Mouse (Mus musculus) liver, adult 2 months (tissue): ENCODE results near the gene Aff3. TPM values are rescaled to one million over a fixed set of nuclear protein-coding genes. Genes with fewer than 3 reads are reported as not detected.

Experiments
- DNase-seq: peaks from one replicate; pipeline ENCODE4 v3.0.0-alpha.2; 2011; ENCODE audit warnings: low read depth, low spot score; ENCODE audit errors: extremely low read depth
- H3K27ac ChIP-seq: fragments of 200-500 bp; replicated peaks from 2 replicates; pipeline ENCODE4 v1.5.1; 2012; ENCODE audit warnings: low read depth, mild to moderate bottlenecking, control low read depth, inconsistent platforms, low read length; ENCODE audit not compliant: insufficient read depth
- H3K27me3 ChIP-seq: fragments of 200-500 bp; 2 replicates; pipeline ENCODE4 v1.6.1; 2012; ENCODE audit warnings: mild to moderate bottlenecking, moderate library complexity, low read length, inconsistent platforms; ENCODE audit not compliant: control insufficient read depth, insufficient read depth
- H3K36me3 ChIP-seq: fragments of 200-500 bp; 2 replicates; pipeline ENCODE4 v1.6.1; 2012; ENCODE audit warnings: low read length, inconsistent platforms; ENCODE audit not compliant: control insufficient read depth, insufficient read depth
- H3K4me1 ChIP-seq: fragments of 200-500 bp; 2 replicates; pipeline ENCODE4 v1.6.1; 2011; ENCODE audit warnings: low read length; ENCODE audit not compliant: control insufficient read depth, insufficient read depth
- H3K4me3 ChIP-seq: fragments of 200-500 bp; 2 replicates; pipeline ENCODE4 v1.5.1; 2011; ENCODE audit warnings: low read depth, mild to moderate bottlenecking, control low read depth, low read length, moderate library complexity; ENCODE audit not compliant: insufficient read depth
- H3K79me2 ChIP-seq: fragments of 200-500 bp; 2 replicates; pipeline ENCODE4 v1.6.1; 2012; ENCODE audit warnings: inconsistent platforms, mild to moderate bottlenecking, low read length, moderate library complexity; ENCODE audit not compliant: control insufficient read depth, insufficient read depth
- H3K9ac ChIP-seq: fragments of 200-500 bp; 2 replicates; pipeline ENCODE4 v1.6.1; 2012; ENCODE audit warnings: low read depth, mild to moderate bottlenecking, control low read depth, inconsistent platforms, low read length
- CTCF ChIP-seq: fragments of 200-500 bp; IDR thresholded peaks from 2 replicates; pipeline ENCODE4 v1.5.1; 2011; ENCODE audit warnings: low read depth, low read length, control low read depth
- POLR2A ChIP-seq: fragments of 200-500 bp; IDR thresholded peaks from 2 replicates; pipeline ENCODE4 v1.6.1; 2011; ENCODE audit warnings: low read length, control low read depth; ENCODE audit not compliant: insufficient read depth; ENCODE audit errors: extremely low read depth
- WGBS: fragments of 180-500 bp; shearing (Covaris S2); methylation state at CpG from one replicate; pipeline ENCODE4 v1.1.7; 2018; 5-methylcytosine and 5-hydroxymethylcytosine counted together
- polyA plus RNA-seq: library from polyadenylated mRNA; depleted of rRNA; stranded (reverse); fragments of >200 nt; gene quantifications from 2 replicates; pipeline ENCODE4 v1.2.3, GENCODE M21; 2012
- total RNA-seq: library from RNA; depleted of rRNA; stranded (reverse); fragments of >200 nt; gene quantifications from 2 replicates; pipeline ENCODE4 v1.2.3, GENCODE M21; 2014

The Aff3 gene
- total and polyA plus RNA-seq, 2 experiments, result 0.18 to 0.28 TPM

- H3K27ac ChIP-seq, result no peak overlapping the region
- peak overlapping the region; percentile 64 for H3K9ac ChIP-seq
- 9% methylated on average over 105 of the region's 133 CpGs for WGBS
- H3K36me3 ChIP-seq, result no peaks in the 10 kb centered on the region
- H3K4me3 ChIP-seq, result peak overlapping the region; percentile 52
- H3K27me3 ChIP-seq, result peaks cover 18% of the 10 kb centered on the region
- no peaks in the 10 kb centered on the region for H3K4me1 ChIP-seq
- no peak for TF ChIP-seq CTCF
- TF ChIP-seq POLR2A, result no peak
- H3K79me2 ChIP-seq, result no peaks in the 10 kb centered on the region
- no peak for DNase-seq
These were observed 37.8 kb downstream of the Aff3 start for GRCm38 (mm10) chr1:38626739-38627661.

GRCm38 (mm10) chr1:38626388-38626738 is 38.4 kb downstream of the Aff3 start:
- H3K9ac ChIP-seq, result no peak overlapping the region
- 8% methylated on average over 10 of the region's 10 CpGs for WGBS
- TF ChIP-seq POLR2A (no peak), CTCF (no peak)
- DNase-seq, result no peak
- H3K36me3 ChIP-seq, result no peaks in the 10 kb centered on the region
- peaks cover 18% of the 10 kb centered on the region for H3K27me3 ChIP-seq
- no peaks in the 10 kb centered on the region for H3K4me1 ChIP-seq
- H3K4me3 ChIP-seq, result peak overlapping the region; percentile 52; the same call in 1 of the 2 replicates
- no peak overlapping the region for H3K27ac ChIP-seq
- H3K79me2 ChIP-seq, result no peaks in the 10 kb centered on the region

- 55% methylated on average over 4 of the region's 4 CpGs for WGBS
- Histone ChIP-seq H3K79me2 (no peaks in the 10 kb centered on the region), H3K27me3 (peaks cover 6% of the 10 kb centered on the region), H3K4me1 (no peaks in the 10 kb centered on the region), H3K27ac (no peak overlapping the region), H3K9ac (no peak overlapping the region), H3K4me3 (no peak overlapping the region), H3K36me3 (no peaks in the 10 kb centered on the region)
- no peak for TF ChIP-seq CTCF
- TF ChIP-seq POLR2A, result no peak
- no peak for DNase-seq
These were observed 42.9 kb downstream of the Aff3 start for GRCm38 (mm10) chr1:38621840-38622239.

DNA sequence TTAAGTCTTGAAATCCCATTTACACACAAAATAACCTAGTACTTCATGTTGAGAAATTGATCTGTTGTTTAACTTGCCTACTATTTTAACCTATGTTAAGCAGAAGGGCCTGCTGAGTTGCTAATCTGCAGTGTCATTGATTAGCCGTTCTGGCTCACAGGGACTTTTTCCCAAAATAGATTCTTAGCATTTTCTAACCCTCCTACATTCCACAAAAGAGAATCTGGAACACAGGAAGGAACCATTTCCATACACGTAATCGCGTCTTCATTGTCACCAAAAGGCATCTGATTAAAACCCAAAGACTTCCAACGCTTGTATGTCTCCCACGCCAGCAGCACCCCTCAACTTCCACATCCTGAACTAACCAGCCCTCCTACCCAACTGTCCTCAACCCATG is 44.4 kb downstream of the Aff3 start:
- Histone ChIP-seq H3K4me1 (no peaks in the 10 kb centered on the region), H3K27me3 (no peaks in the 10 kb centered on the region), H3K27ac (no peak overlapping the region), H3K36me3 (no peaks in the 10 kb centered on the region), H3K4me3 (no peak overlapping the region), H3K9ac (no peak overlapping the region), H3K79me2 (no peaks in the 10 kb centered on the region)
- DNase-seq, result no peak
- 70% methylated on average over 6 of the region's 6 CpGs for WGBS
- TF ChIP-seq POLR2A (no peak), CTCF (no peak)

GRCm38 (mm10) chr1:38606741-38607140 is 58.0 kb downstream of the Aff3 start:
- H3K27me3 ChIP-seq, result no peaks in the 10 kb centered on the region
- H3K79me2 ChIP-seq, result no peaks in the 10 kb centered on the region
- H3K4me1 ChIP-seq, result no peaks in the 10 kb centered on the region
- 89% methylated on average over 4 of the region's 4 CpGs for WGBS
- no peaks in the 10 kb centered on the region for H3K36me3 ChIP-seq
- no peak overlapping the region for H3K4me3 ChIP-seq
- H3K27ac ChIP-seq, result no peak overlapping the region
- no peak overlapping the region for H3K9ac ChIP-seq
- TF ChIP-seq CTCF (no peak), POLR2A (no peak)
- DNase-seq, result no peak

DNA sequence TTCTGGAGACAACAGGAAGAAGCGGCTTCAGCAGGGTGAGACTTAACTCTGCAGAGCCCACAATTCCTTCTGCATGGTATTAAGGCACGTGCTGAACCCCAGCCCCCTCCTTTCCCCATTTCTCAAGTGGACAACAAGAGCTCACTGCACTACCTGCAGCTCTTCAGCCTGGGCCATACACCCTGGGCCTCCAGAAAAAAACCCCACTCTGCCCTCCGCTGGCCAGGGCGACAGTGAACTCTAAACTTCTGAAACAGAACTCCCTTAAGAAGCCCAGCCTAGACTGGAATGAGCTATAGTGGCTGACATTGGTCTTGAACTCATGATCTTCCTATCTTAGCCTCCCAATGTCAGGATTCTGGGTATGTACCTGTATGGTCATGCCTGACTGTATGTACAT is 59.3 kb downstream of the Aff3 start:
- no peaks in the 10 kb centered on the region for H3K4me1 ChIP-seq
- no peak overlapping the region for H3K4me3 ChIP-seq
- TF ChIP-seq CTCF, result 0 out of 2 replicates have a peak, but pooled peaks have one; percentile 8
- no peak for TF ChIP-seq POLR2A
- H3K27ac ChIP-seq, result no peak overlapping the region
- DNase-seq, result no peak
- H3K27me3 ChIP-seq, result no peaks in the 10 kb centered on the region
- H3K79me2 ChIP-seq, result no peaks in the 10 kb centered on the region
- 83% methylated on average over 4 of the region's 4 CpGs for WGBS
- no peaks in the 10 kb centered on the region for H3K36me3 ChIP-seq
- H3K9ac ChIP-seq, result no peak overlapping the region
